Mouse (Mus musculus): ENCODE data around the gene Gm9747.

DNA sequence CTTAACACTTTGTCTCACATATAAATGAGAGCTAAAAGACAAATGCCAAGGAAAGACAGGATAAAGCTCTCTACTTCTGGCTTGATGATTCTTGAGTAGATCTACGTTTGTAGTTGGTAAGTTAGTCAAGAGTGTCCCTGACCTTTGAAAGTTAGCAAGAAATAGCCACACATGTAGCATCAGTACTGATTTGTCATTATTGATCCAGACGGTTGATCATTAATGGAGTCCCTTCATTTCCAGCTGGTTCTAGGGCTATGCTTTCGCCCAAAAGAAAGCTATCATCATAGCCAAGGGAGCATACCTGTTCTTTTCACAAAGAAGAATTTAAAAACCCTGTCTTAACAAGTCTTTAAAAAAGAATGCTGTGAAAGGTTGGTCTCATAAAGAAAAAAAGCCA is 1.7 kb downstream of the Gm9747 start:
- no peak for TF ChIP-seq CTCF (conservative IDR thresholded peaks at IDR 0.05 in 1 of 2, IDR thresholded peaks at IDR 0.05 in 1 of 2; ENCODE audit: low read depth in 2 of 2, low read length in 2 of 2)
- no peak for TF ChIP-seq EP300 (IDR thresholded peaks at IDR 0.05; ENCODE audit: low read length)
- TF ChIP-seq SMC3 (IDR thresholded peaks at IDR 0.05; ENCODE audit: low read depth, low read length), result no peak
